Mouse (Mus musculus) embryonic facial prominence, embryonic 11.5 days (tissue): Measurements from ENCODE around the gene 4931406P16Rik. TPM values are rescaled to one million over a fixed set of nuclear protein-coding genes. Genes with fewer than 3 reads are reported as not detected.

ENCODE experiments used
- ATAC-seq: fragments of 200-750 bp; cut with Nextera tagmentation; replicated peaks from 2 replicates; pipeline ENCODE4 v1.8.0; 2017; ENCODE audit warnings: low read depth; ENCODE audit not compliant: insufficient number of reproducible peaks, low FRiP score, low TSS enrichment
- DNase-seq: peaks from one replicate; pipeline ENCODE4 v3.0.0-alpha.2; 2015; ENCODE audit warnings: low spot score
- H3K27ac ChIP-seq: fragments of 300-500 bp; sonication (generic); replicated peaks from 2 replicates; pipeline ENCODE4 v1.5.1; 2014; ENCODE audit warnings: mild to moderate bottlenecking, low read depth, low read length, control low read depth
- H3K27me3 ChIP-seq: fragments of 300-500 bp; sonication (generic); 2 replicates; pipeline ENCODE4 v1.6.1; 2014; ENCODE audit warnings: mild to moderate bottlenecking, low read length, moderate library complexity, mixed read lengths; ENCODE audit not compliant: control insufficient read depth, insufficient read depth
- H3K36me3 ChIP-seq: fragments of 300-500 bp; sonication (generic); replicated peaks from 2 replicates; pipeline ENCODE4 v1.6.1; 2014; ENCODE audit warnings: low read depth, mild to moderate bottlenecking, low read length, moderate library complexity, mixed read lengths; ENCODE audit not compliant: control insufficient read depth, insufficient read depth
- H3K4me1 ChIP-seq: fragments of 300-500 bp; sonication (generic); 2 replicates; pipeline ENCODE4 v1.6.1; 2014; ENCODE audit warnings: low read length, mixed read lengths; ENCODE audit not compliant: control insufficient read depth, insufficient read depth
- H3K4me2 ChIP-seq: fragments of 300-500 bp; sonication (generic); 2 replicates; pipeline ENCODE4 v1.6.1; 2014; ENCODE audit warnings: low read depth, mild to moderate bottlenecking, control low read depth, low read length, moderate library complexity
- H3K4me3 ChIP-seq: fragments of 300-500 bp; sonication (generic); 2 replicates; pipeline ENCODE4 v1.5.1; 2014; ENCODE audit warnings: low read depth, low read length, control low read depth
- H3K9ac ChIP-seq: fragments of 300-500 bp; sonication (generic); replicated peaks from 2 replicates; pipeline ENCODE4 v1.6.1; 2014; ENCODE audit warnings: mild to moderate bottlenecking, control low read depth, low read length
- H3K9me3 ChIP-seq: fragments of 300-500 bp; sonication (generic); replicated peaks from 2 replicates; pipeline ENCODE4 v1.6.1; 2016; ENCODE audit warnings: mild to moderate bottlenecking, low read length, inconsistent platforms, mixed read lengths; ENCODE audit not compliant: control insufficient read depth
- WGBS: fragments of 180-500 bp; shearing (Covaris S2); extraction: QIAGEN DNeasy Blood & Tissue Kit; methylation state at CpG from one replicate; pipeline ENCODE4 v1.1.7; 2014; 5-methylcytosine and 5-hydroxymethylcytosine counted together
- polyA plus RNA-seq: library from polyadenylated mRNA; unstranded; fragments of >200 nt; fragmentation: Nextera tagmentation; extraction: Ambion mirVana; gene quantifications from 2 replicates; pipeline ENCODE4 v1.2.1, GENCODE M21; 2014

Gene 4931406P16Rik
- polyA plus RNA-seq, 1 experiment from 2014 or later, result 30.6 TPM

GRCm38 (mm10) chr7:34238086-34238485 lies 75.3 kb downstream of the 4931406P16Rik start:
- 90% methylated on average over 5 of the region's 5 CpGs for WGBS
- Histone ChIP-seq H3K27ac (no peak overlapping the region), H3K4me2 (no peak overlapping the region), H3K27me3 (no peaks in the 10 kb centered on the region), H3K9ac (no peak overlapping the region), H3K4me3 (no peak overlapping the region), H3K4me1 (no peaks in the 10 kb centered on the region), H3K36me3 (peaks cover 3% of the 10 kb centered on the region), H3K9me3 (no peaks in the 10 kb centered on the region)
- no peak for DNase-seq
- no peak for ATAC-seq

GRCm38 (mm10) chr7:34235602-34236001 lies 77.7 kb downstream of the 4931406P16Rik start:
- 91% methylated on average over 5 of the region's 5 CpGs for WGBS
- DNase-seq, result no peak
- ATAC-seq, result no peak
- no peak overlapping the region for H3K9ac ChIP-seq
- no peak overlapping the region for H3K27ac ChIP-seq
- no peak overlapping the region for H3K4me3 ChIP-seq
- peaks cover 3% of the 10 kb centered on the region for H3K36me3 ChIP-seq
- H3K9me3 ChIP-seq, result no peaks in the 10 kb centered on the region
- H3K4me1 ChIP-seq, result no peaks in the 10 kb centered on the region
- H3K27me3 ChIP-seq, result no peaks in the 10 kb centered on the region
- H3K4me2 ChIP-seq, result no peak overlapping the region

GRCm38 (mm10) chr7:34234610-34235561 lies 78.5 kb downstream of the 4931406P16Rik start:
- Histone ChIP-seq H3K4me3 (peak overlapping the region; percentile 40), H3K9ac (peak overlapping the region; percentile 60), H3K27ac (peak overlapping the region; percentile 73), H3K4me2 (peak overlapping the region; percentile 70), H3K27me3 (no peaks in the 10 kb centered on the region), H3K9me3 (no peaks in the 10 kb centered on the region), H3K4me1 (no peaks in the 10 kb centered on the region), H3K36me3 (no peaks in the 10 kb centered on the region; the same call in none of the 2 replicates)
- ATAC-seq, result no peak
- 2% methylated on average over 17 of the region's 17 CpGs for WGBS
- peak; percentile 63 for DNase-seq

- peak; percentile 93 for ATAC-seq
- Histone ChIP-seq H3K36me3 (no peaks in the 10 kb centered on the region; the same call in none of the 2 replicates), H3K4me3 (peak overlapping the region; percentile 40), H3K9ac (peak overlapping the region; percentile 60), H3K27me3 (no peaks in the 10 kb centered on the region), H3K27ac (peak overlapping the region; percentile 73), H3K9me3 (no peaks in the 10 kb centered on the region), H3K4me2 (peak overlapping the region; percentile 70), H3K4me1 (no peaks in the 10 kb centered on the region)
- WGBS, result 0% methylated on average over 45 of the region's 46 CpGs
- DNase-seq, result peak; percentile 99
Observed at GRCm38 (mm10) chr7:34233909-34234609, 79.3 kb downstream of the 4931406P16Rik start.

- Histone ChIP-seq H3K4me3 (peak overlapping the region; percentile 40), H3K9me3 (no peaks in the 10 kb centered on the region), H3K27ac (0 out of 2 replicates have a peak overlapping the region, but pooled peaks have one; percentile 48), H3K4me1 (no peaks in the 10 kb centered on the region), H3K9ac (no peak overlapping the region; the same call in 1 of the 2 replicates), H3K27me3 (no peaks in the 10 kb centered on the region), H3K4me2 (peak overlapping the region; percentile 70), H3K36me3 (no peaks in the 10 kb centered on the region; the same call in 1 of the 2 replicates)
- ATAC-seq (no peak), DNase-seq (no peak)
- 40% methylated on average over 7 of the region's 7 CpGs for WGBS
Observed at GRCm38 (mm10) chr7:34232785-34233725, 80.3 kb downstream of the 4931406P16Rik start.

- ATAC-seq (peak; percentile 70), DNase-seq (peak; percentile 93)
- Histone ChIP-seq H3K9ac (peak within 1 kb of the TSS; percentile 81), H3K27me3 (no peaks in the 10 kb centered on the region), H3K36me3 (no peaks in the 10 kb centered on the region; the same call in 1 of the 2 replicates), H3K4me2 (peak within 1 kb of the TSS; percentile 69), H3K4me3 (peak within 1 kb of the TSS; percentile 73), H3K4me1 (no peaks in the 10 kb centered on the region), H3K9me3 (no peaks in the 10 kb centered on the region), H3K27ac (peak within 1 kb of the TSS; percentile 72; the same call in 1 of the 2 replicates)
- WGBS, result under 1% methylated on average over 39 of the region's 39 CpGs
Observed at GRCm38 (mm10) chr7:34230116-34230515, 83.2 kb downstream of the 4931406P16Rik start, which contains the start of gene Gpi1. Gene Gpi1, minus strand, starts transcription at chr7:34230336.

GRCm38 (mm10) chr7:34229691-34230111 lies 83.7 kb downstream of the 4931406P16Rik start:
- DNase-seq, result peak; percentile 68
- Histone ChIP-seq H3K4me2 (peak overlapping the region; percentile 69), H3K9ac (peak overlapping the region; percentile 81), H3K4me3 (peak overlapping the region; percentile 73), H3K9me3 (no peaks in the 10 kb centered on the region), H3K27ac (peak overlapping the region; percentile 72; the same call in 1 of the 2 replicates), H3K27me3 (no peaks in the 10 kb centered on the region), H3K4me1 (no peaks in the 10 kb centered on the region), H3K36me3 (no peaks in the 10 kb centered on the region; the same call in 1 of the 2 replicates)
- 1% methylated on average over 18 of the region's 19 CpGs for WGBS
- peak; percentile 26 for ATAC-seq
